Mouse (Mus musculus) erythroblast, embryonic 14.5 days (primary cell): ENCODE measurements around the gene Hdgfl2.

ENCODE experiments used
- GATA1 ChIP-seq: IDR thresholded peaks from 2 replicates; pipeline ENCODE4 v1.6.1; 2012; ENCODE audit warnings: low read length, inconsistent platforms, mixed read lengths
- TAL1 ChIP-seq: IDR thresholded peaks from 3 replicates; pipeline ENCODE4 v1.6.1; 2012; ENCODE audit warnings: low read length, inconsistent platforms, mixed read lengths

- TF ChIP-seq TAL1 (no peak), GATA1 (no peak)
Observed at GRCm38 (mm10) chr17:56098180-56098579, 18.7 kb downstream of the Hdgfl2 start.
